Mouse (Mus musculus) forebrain, embryonic 11.5 days (tissue): ENCODE measurements around the gene Ppp1r2. TPM values are rescaled to one million over a fixed set of nuclear protein-coding genes. Genes with fewer than 3 reads are reported as not detected.

Source experiments
- microRNA-seq: library from miRNA; unstranded; fragments of <30 nt; microRNA quantifications from one replicate; pipeline ENCODE4, GENCODE M21; 2016; ENCODE audit not compliant: insufficient number of aligned reads
- polyA plus RNA-seq: library from polyadenylated mRNA; unstranded; fragments of >200 nt; fragmentation: Nextera tagmentation; extraction: Ambion mirVana; gene quantifications from 2 replicates; pipeline ENCODE4 v1.2.1, GENCODE M21; 2014

Ppp1r2 gene
- polyA plus RNA-seq, 1 experiment from 2014 or later = 110 TPM

Small RNA genes within 50 kb of the gene (microRNA-seq; reads per million reads assigned to microRNA genes)
- gene Gm27415 = not detected

Other genes starting within 250 kb of the Ppp1r2 start
- gene Xxylt1, start 193.8 kb downstream of the Ppp1r2 start, polyA plus RNA-seq = 14.5 and 14.7 TPM in 2 replicates
- gene Acap2, start 74.0 kb downstream of the Ppp1r2 start, polyA plus RNA-seq = 24.8 and 29.5 TPM in 2 replicates
- gene Apod, start 39.5 kb upstream of the Ppp1r2 start, polyA plus RNA-seq = 42.1 and 47.7 TPM in 2 replicates
- gene Bdh1, start 147.0 kb upstream of the Ppp1r2 start, polyA plus RNA-seq = 30.0 and 35.9 TPM in 2 replicates